Mouse (Mus musculus): Measurements from ENCODE around the gene Ltc4s. TPM values are rescaled to one million over a fixed set of nuclear protein-coding genes. Genes with fewer than 3 reads are reported as not detected.

The Ltc4s gene
- total and polyA plus RNA-seq, 2 experiments = 0.28 to 2.1 TPM

DNA sequence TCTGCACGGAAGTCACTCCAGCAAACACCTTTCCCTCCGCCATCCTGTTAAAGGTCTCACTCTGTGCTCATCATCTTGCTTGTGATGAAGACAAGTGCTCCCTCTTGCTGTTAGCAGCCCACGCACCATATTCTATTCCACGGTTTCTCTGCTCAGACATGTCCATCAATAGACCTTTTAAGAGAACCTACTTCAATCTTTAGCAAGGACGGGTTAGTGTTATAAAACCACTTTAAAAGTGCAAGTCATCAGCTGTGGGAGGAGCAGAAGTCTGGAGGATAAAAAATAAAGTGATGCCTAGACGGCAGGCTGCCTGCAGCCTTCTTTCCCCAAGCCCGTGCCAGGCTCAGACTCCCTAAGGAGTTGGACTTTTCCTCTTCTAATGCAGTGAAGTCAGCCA is 18.2 kb upstream of the Ltc4s start:
- Histone ChIP-seq H3K4me3 (ENCODE audit: insufficient read depth, low read depth, low read length) (no peak overlapping the region), H3K27me3 (ENCODE audit: control insufficient read depth, insufficient read depth, low read length) (no peaks in the 10 kb centered on the region), H3K36me3 (ENCODE audit: control insufficient read depth, insufficient read depth, low read length) (peaks cover 17% of the 10 kb centered on the region), H3K79me2 (ENCODE audit: control insufficient read depth, insufficient read depth, low read length) (no peaks in the 10 kb centered on the region), H3K27ac (replicated peaks; ENCODE audit: insufficient read depth, low read depth, low read length) (no peak overlapping the region), H3K9ac (ENCODE audit: low read depth, low read length) (no peak overlapping the region), H3K4me1 (ENCODE audit: control insufficient read depth, insufficient read depth, low read length) (no peaks in the 10 kb centered on the region)
- DNase-seq (ENCODE audit: extremely low read depth, low read depth, low spot score) = no peak
- TF ChIP-seq POLR2A (IDR thresholded peaks at IDR 0.05; ENCODE audit: extremely low read depth, insufficient read depth, low read length) = no peak
- TF ChIP-seq CTCF (IDR thresholded peaks at IDR 0.05; ENCODE audit: low read depth, low read length) = no peak
- 90% methylated on average over 7 of the region's 7 CpGs for WGBS

DNA sequence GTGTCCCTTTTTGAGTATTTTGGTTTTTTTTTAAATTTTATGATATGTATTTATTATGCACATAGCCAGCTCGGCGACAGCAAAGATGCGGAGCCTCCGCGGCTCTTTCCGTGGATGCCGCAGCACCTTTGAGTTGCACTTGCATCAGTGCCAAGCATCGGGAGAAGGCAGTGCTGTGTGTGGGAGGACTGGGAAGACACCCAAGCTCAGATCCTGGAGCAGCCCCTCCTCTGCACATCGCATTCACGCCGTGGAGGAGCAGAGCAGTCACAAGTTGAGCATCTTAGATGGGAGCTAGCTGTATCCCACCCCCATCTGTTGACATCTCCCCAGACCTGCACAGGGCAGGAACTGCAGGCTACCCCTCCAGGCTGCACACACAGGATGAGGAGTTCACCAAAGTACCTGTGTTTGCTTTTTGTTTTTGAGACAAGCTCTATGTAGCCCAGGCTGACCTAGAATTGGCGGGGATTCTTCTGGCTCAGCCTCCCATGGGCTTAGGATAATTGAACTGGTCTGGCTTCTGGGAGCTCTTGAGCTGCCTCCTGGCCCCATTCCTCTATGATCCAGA is 15.7 kb upstream of the Ltc4s start:
- H3K79me2 ChIP-seq (ENCODE audit: control insufficient read depth, insufficient read depth, low read length) = no peaks in the 10 kb centered on the region
- TF ChIP-seq CTCF (IDR thresholded peaks at IDR 0.05; ENCODE audit: low read depth, low read length) (no peak), POLR2A (IDR thresholded peaks at IDR 0.05; ENCODE audit: extremely low read depth, insufficient read depth, low read length) (no peak)
- H3K36me3 ChIP-seq (ENCODE audit: control insufficient read depth, insufficient read depth, low read length) = peaks cover 8% of the 10 kb centered on the region; the same call in 1 of the 2 replicates
- H3K4me1 ChIP-seq (ENCODE audit: control insufficient read depth, insufficient read depth, low read length) = no peaks in the 10 kb centered on the region
- no peaks in the 10 kb centered on the region for H3K27me3 ChIP-seq (ENCODE audit: control insufficient read depth, insufficient read depth, low read length)
- no peak overlapping the region for H3K9ac ChIP-seq (ENCODE audit: low read depth, low read length)
- 80% methylated on average over 12 of the region's 12 CpGs for WGBS
- no peak overlapping the region for H3K4me3 ChIP-seq (ENCODE audit: insufficient read depth, low read depth, low read length)
- no peak for DNase-seq (ENCODE audit: extremely low read depth, low read depth, low spot score)
- H3K27ac ChIP-seq (replicated peaks; ENCODE audit: insufficient read depth, low read depth, low read length) = no peak overlapping the region

DNA sequence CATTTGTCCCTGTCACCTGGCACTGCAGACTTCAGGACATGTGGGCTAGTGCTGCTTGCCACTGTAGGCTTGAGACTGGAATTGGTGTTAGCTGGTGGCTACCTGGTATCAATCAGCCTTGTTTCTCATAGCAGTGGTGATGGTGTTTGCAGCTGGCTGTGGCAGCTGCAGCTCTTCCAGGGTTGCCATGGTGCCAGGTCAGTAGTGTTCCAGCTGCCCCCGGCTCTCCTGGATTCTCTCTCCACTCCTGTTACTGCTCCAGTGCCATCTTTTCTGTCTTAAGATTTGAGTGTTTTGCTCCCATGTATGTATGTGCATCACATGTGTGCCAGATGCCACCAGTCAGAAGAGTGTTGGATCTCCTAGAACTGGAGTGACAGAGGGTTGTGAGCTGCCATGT is 15.0 kb upstream of the Ltc4s start:
- H3K36me3 ChIP-seq (ENCODE audit: control insufficient read depth, insufficient read depth, low read length) = peaks cover 6% of the 10 kb centered on the region; the same call in 1 of the 2 replicates
- no peak overlapping the region for H3K4me3 ChIP-seq (ENCODE audit: insufficient read depth, low read depth, low read length)
- no peaks in the 10 kb centered on the region for H3K27me3 ChIP-seq (ENCODE audit: control insufficient read depth, insufficient read depth, low read length)
- DNase-seq (ENCODE audit: extremely low read depth, low read depth, low spot score) = no peak
- 69% methylated on average over 1 of the region's 1 CpGs for WGBS
- H3K79me2 ChIP-seq (ENCODE audit: control insufficient read depth, insufficient read depth, low read length) = no peaks in the 10 kb centered on the region
- no peak for TF ChIP-seq POLR2A (IDR thresholded peaks at IDR 0.05; ENCODE audit: extremely low read depth, insufficient read depth, low read length)
- TF ChIP-seq CTCF (IDR thresholded peaks at IDR 0.05; ENCODE audit: low read depth, low read length) = no peak
- H3K27ac ChIP-seq (replicated peaks; ENCODE audit: insufficient read depth, low read depth, low read length) = no peak overlapping the region
- H3K4me1 ChIP-seq (ENCODE audit: control insufficient read depth, insufficient read depth, low read length) = no peaks in the 10 kb centered on the region
- no peak overlapping the region for H3K9ac ChIP-seq (ENCODE audit: low read depth, low read length)

DNA sequence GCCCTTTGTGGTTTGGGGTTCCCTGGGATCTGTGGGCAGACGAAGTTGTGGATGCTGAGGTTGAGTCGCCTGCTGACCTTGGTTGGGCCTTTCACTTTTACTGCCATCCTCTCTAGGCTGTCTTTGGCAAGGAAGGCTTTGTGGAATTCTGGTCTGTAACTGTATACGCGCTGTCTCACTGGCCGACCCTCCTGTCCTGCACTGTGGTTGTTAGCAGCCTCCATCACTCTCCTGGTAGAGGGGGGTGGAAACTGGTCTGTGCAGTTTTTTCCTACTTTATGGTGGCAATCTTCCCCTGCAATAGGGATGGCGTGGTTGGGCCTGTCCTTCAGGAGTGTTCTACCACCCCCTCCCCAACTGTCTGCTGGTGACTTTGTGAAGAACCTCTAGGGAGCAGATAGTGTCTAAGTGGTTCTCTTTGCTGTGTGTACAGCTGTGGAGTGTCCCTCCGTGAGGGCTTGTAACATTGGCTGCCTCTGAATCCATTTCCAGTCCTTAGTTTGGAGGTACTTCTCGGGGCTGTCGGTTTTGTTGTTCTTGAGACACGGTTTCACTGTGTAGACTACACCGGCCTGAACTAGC is 14.4 kb upstream of the Ltc4s start:
- TF ChIP-seq POLR2A (IDR thresholded peaks at IDR 0.05; ENCODE audit: extremely low read depth, insufficient read depth, low read length) = no peak
- no peak for TF ChIP-seq CTCF (IDR thresholded peaks at IDR 0.05; ENCODE audit: low read depth, low read length)
- no peaks in the 10 kb centered on the region for H3K79me2 ChIP-seq (ENCODE audit: control insufficient read depth, insufficient read depth, low read length)
- no peak overlapping the region for H3K4me3 ChIP-seq (ENCODE audit: insufficient read depth, low read depth, low read length)
- H3K27ac ChIP-seq (replicated peaks; ENCODE audit: insufficient read depth, low read depth, low read length) = no peak overlapping the region
- no peaks in the 10 kb centered on the region for H3K27me3 ChIP-seq (ENCODE audit: control insufficient read depth, insufficient read depth, low read length)
- peaks cover 2% of the 10 kb centered on the region; the same call in 1 of the 2 replicates for H3K36me3 ChIP-seq (ENCODE audit: control insufficient read depth, insufficient read depth, low read length)
- DNase-seq (ENCODE audit: extremely low read depth, low read depth, low spot score) = no peak
- H3K9ac ChIP-seq (ENCODE audit: low read depth, low read length) = no peak overlapping the region
- H3K4me1 ChIP-seq (ENCODE audit: control insufficient read depth, insufficient read depth, low read length) = no peaks in the 10 kb centered on the region
- 86% methylated on average over 11 of the region's 11 CpGs for WGBS

DNA sequence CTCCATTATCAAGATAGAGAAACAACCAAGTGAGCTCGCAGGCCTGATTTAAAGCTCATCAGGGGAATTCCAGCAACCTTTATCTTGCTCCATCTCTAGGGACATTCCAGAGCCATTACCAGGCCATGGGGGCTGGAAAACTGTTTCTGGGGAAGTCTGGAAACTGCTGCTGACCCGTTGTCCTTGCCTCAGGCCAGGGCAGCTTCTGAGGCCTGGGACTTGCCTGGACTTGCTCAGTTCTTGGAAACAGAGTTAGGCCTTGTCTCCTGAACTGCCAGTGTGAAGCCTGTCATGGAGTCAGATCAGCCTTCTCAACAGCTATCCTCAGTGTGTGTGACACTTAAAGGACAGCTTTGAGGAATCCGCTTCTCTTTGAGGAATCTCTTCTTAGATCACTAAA is 13.8 kb upstream of the Ltc4s start:
- Histone ChIP-seq H3K27me3 (ENCODE audit: control insufficient read depth, insufficient read depth, low read length) (no peaks in the 10 kb centered on the region), H3K27ac (replicated peaks; ENCODE audit: insufficient read depth, low read depth, low read length) (no peak overlapping the region)

More for the DNA sequence above, 13.8 kb upstream of the Ltc4s start:
- no peaks in the 10 kb centered on the region for H3K4me1 ChIP-seq (ENCODE audit: control insufficient read depth, insufficient read depth, low read length)
- no peak overlapping the region for H3K9ac ChIP-seq (ENCODE audit: low read depth, low read length)
- WGBS = 71% methylated on average over 3 of the region's 3 CpGs
- no peaks in the 10 kb centered on the region for H3K36me3 ChIP-seq (ENCODE audit: control insufficient read depth, insufficient read depth, low read length)
- no peaks in the 10 kb centered on the region for H3K79me2 ChIP-seq (ENCODE audit: control insufficient read depth, insufficient read depth, low read length)
- TF ChIP-seq POLR2A (IDR thresholded peaks at IDR 0.05; ENCODE audit: extremely low read depth, insufficient read depth, low read length) (no peak), CTCF (IDR thresholded peaks at IDR 0.05; ENCODE audit: low read depth, low read length) (no peak)
- no peak for DNase-seq (ENCODE audit: extremely low read depth, low read depth, low spot score)
- no peak overlapping the region for H3K4me3 ChIP-seq (ENCODE audit: insufficient read depth, low read depth, low read length)
